Mouse (Mus musculus): Measurements from ENCODE around the gene Ror1.

GRCm38 (mm10) chr4:100230963-100231362 lies 135.4 kb downstream of the Ror1 start:
- no peak for TF ChIP-seq POLR2A (IDR thresholded peaks at IDR 0.05; ENCODE audit: low read depth, low read length)
- no peak for TF ChIP-seq CTCF (IDR thresholded peaks at IDR 0.05; ENCODE audit: borderline replicate concordance, insufficient read depth, low read length)

All from embryonic fibroblast, embryonic 13.5 days (primary cell).